Mouse (Mus musculus): ENCODE results near the gene Mccc1. TPM values are rescaled to one million over a fixed set of nuclear protein-coding genes. Genes with fewer than 3 reads are reported as not detected.
A peak's percentile ranks its signal among the peaks of the same experiment; 100 is the strongest.

The Mccc1 gene
- total and polyA plus RNA-seq, 2 experiments from 2014 or later: 7.2 to 19.1 TPM

DNA sequence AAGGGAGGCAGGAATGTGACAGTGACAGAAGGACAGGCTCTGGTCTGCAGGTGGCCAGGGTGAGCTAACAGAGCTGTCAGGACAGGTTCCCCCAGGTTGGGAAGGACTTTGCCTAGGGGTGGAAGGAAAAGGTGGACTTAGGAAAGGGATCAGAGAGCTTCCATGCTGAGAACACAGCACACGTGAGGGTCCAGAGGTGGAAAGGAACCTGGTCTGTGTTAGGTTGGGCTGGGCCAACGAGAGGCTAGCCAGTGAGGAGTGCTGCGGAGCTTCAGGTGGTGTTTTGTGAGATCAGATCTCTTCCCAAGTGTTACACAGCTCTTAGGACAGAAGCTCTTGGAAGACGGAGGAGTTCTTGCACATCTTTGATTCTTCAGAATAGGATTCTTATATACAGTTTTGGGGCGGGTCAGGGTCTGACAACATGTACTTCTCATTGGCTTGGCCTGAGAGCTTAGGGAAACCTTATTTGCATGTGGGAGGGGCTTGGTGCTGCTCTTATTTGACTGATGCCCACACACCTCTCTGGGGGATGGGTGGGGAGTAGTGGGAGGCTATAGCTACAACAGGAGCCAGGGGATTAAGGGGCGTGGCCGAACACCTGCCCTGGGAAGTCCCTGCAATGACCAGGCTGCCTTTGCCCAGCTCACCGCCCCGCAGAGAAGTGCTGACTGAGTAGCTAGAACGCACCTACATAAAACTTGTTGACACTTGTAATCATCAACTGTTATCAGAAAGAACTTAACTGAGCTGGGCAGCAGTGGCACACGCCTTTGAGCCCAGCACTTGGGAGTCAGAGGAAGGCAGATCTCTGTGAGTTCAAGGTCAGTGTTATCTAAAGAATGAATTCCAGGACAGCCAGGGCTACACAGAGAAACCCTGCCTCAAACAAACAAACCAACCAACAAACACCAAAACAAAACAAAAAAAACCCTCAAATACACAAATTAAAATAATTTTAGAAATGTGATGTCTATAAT lies 5.6 kb downstream of the Mccc1 start:
- no peak for TF ChIP-seq CTCF (IDR thresholded peaks at IDR 0.05)
- Histone ChIP-seq H3K4me3 (ENCODE audit: low read depth, low read length) (no peak overlapping the region), H3K27me3 (ENCODE audit: insufficient read depth, low read length) (no peaks in the 10 kb centered on the region), H3K9me3 (ENCODE audit: low read length) (no peaks in the 10 kb centered on the region), H3K4me1 (ENCODE audit: insufficient read depth, low read length) (no peaks in the 10 kb centered on the region), H3K4me2 (ENCODE audit: low read depth, low read length, poor library complexity, severe bottlenecking) (no peak overlapping the region), H3K27ac (ENCODE audit: low read depth, low read length) (no peak overlapping the region), H3K36me3 (ENCODE audit: insufficient read depth, low read length) (peaks cover 17% of the 10 kb centered on the region), H3K9ac (replicated peaks; ENCODE audit: low read length, poor library complexity, severe bottlenecking) (no peak overlapping the region)
- WGBS: 56% methylated on average over 11 of the region's 11 CpGs
- ATAC-seq (ENCODE audit: low FRiP score): no peak
- no peak for DNase-seq (ENCODE audit: low spot score)

DNA sequence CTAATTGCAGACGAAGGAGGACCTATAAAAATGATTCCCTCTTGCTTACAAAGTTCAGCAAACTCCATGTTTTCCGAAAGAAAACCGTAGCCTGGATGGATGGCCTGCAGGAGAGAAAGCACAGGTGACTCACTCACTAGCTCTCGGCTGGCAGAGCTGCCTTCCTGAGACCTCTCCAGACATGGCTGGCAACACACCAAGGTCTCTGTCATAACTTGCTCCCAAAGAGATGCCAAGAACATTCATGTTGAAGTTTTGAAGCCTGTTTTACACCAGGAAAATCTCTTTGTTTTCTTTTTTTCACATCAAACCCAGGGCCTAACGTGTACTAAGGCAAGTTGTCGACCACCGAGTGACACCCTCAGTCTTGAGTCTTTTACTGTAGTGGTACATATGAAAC lies 9.8 kb downstream of the Mccc1 start:
- Histone ChIP-seq H3K4me3 (ENCODE audit: low read depth, low read length) (no peak overlapping the region), H3K9ac (replicated peaks; ENCODE audit: low read length, poor library complexity, severe bottlenecking) (no peak overlapping the region), H3K27me3 (ENCODE audit: insufficient read depth, low read length) (no peaks in the 10 kb centered on the region), H3K9me3 (ENCODE audit: low read length) (no peaks in the 10 kb centered on the region), H3K27ac (ENCODE audit: low read depth, low read length) (no peak overlapping the region), H3K4me2 (ENCODE audit: low read depth, low read length, poor library complexity, severe bottlenecking) (no peak overlapping the region), H3K4me1 (ENCODE audit: insufficient read depth, low read length) (no peaks in the 10 kb centered on the region), H3K36me3 (ENCODE audit: insufficient read depth, low read length) (peaks cover 37% of the 10 kb centered on the region)
- ATAC-seq (ENCODE audit: low FRiP score): no peak
- no peak for TF ChIP-seq CTCF (IDR thresholded peaks at IDR 0.05)
- DNase-seq (ENCODE audit: low spot score): no peak
- WGBS: 94% methylated on average over 7 of the region's 7 CpGs

DNA sequence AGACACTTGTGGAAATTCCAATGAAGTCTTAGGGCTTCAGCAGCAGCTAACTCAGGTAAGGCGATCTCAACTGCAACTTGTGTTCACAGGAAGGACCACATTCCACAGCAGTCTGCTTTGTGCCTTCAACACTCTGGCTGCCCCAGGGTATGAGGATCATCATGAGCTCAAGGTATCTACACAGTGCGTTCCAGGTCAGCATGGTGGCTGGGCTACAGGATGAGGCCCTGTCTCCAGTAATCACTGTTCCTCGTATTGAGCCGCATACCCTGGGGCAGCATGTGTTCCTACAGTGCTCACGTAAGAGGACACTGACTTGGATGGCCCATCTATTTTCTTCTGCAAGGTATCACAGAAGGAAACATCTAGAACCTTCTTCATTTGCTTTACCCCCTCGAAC lies 12.4 kb downstream of the Mccc1 start:
- TF ChIP-seq CTCF (IDR thresholded peaks at IDR 0.05): no peak
- no peaks in the 10 kb centered on the region for H3K27me3 ChIP-seq (ENCODE audit: insufficient read depth, low read length)
- H3K9me3 ChIP-seq (ENCODE audit: low read length): no peaks in the 10 kb centered on the region
- H3K27ac ChIP-seq (ENCODE audit: low read depth, low read length): no peak overlapping the region
- no peak overlapping the region for H3K4me3 ChIP-seq (ENCODE audit: low read depth, low read length)
- H3K4me2 ChIP-seq (ENCODE audit: low read depth, low read length, poor library complexity, severe bottlenecking): no peak overlapping the region
- DNase-seq (ENCODE audit: low spot score) (no peak), ATAC-seq (ENCODE audit: low FRiP score) (no peak)
- WGBS: 98% methylated on average over 6 of the region's 6 CpGs
- H3K4me1 ChIP-seq (ENCODE audit: insufficient read depth, low read length): no peaks in the 10 kb centered on the region
- peaks cover 39% of the 10 kb centered on the region for H3K36me3 ChIP-seq (ENCODE audit: insufficient read depth, low read length)
- H3K9ac ChIP-seq (replicated peaks; ENCODE audit: low read length, poor library complexity, severe bottlenecking): no peak overlapping the region

DNA sequence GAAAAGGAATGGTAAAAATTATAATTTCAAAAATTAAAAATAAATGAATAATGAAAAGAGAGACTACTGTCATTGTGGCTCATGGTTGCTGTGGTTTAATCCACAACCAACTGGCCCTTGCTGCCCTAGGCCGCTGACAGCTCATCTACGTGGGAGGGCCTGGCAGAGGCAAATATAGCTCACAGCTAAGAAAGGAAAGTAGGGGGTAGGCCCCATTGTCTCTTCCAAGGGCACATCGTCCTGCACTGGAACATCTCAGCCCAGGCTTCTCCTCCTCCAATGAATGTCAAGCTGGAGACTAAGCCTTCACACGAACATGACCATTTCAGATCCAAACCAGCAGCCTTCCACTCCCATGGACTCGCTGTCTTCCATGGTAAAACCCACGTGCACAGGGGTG lies 14.2 kb downstream of the Mccc1 start:
- ATAC-seq (ENCODE audit: low FRiP score) (no peak), DNase-seq (ENCODE audit: low spot score) (no peak)
- TF ChIP-seq CTCF (IDR thresholded peaks at IDR 0.05): no peak
- H3K36me3 ChIP-seq (ENCODE audit: insufficient read depth, low read length): peaks cover 45% of the 10 kb centered on the region
- no peak overlapping the region for H3K27ac ChIP-seq (ENCODE audit: low read depth, low read length)
- H3K9ac ChIP-seq (replicated peaks; ENCODE audit: low read length, poor library complexity, severe bottlenecking): no peak overlapping the region
- H3K4me3 ChIP-seq (ENCODE audit: low read depth, low read length): no peak overlapping the region
- H3K27me3 ChIP-seq (ENCODE audit: insufficient read depth, low read length): no peaks in the 10 kb centered on the region
- 95% methylated on average over 6 of the region's 6 CpGs for WGBS
- no peak overlapping the region for H3K4me2 ChIP-seq (ENCODE audit: low read depth, low read length, poor library complexity, severe bottlenecking)
- H3K9me3 ChIP-seq (ENCODE audit: low read length): no peaks in the 10 kb centered on the region
- no peaks in the 10 kb centered on the region for H3K4me1 ChIP-seq (ENCODE audit: insufficient read depth, low read length)

DNA sequence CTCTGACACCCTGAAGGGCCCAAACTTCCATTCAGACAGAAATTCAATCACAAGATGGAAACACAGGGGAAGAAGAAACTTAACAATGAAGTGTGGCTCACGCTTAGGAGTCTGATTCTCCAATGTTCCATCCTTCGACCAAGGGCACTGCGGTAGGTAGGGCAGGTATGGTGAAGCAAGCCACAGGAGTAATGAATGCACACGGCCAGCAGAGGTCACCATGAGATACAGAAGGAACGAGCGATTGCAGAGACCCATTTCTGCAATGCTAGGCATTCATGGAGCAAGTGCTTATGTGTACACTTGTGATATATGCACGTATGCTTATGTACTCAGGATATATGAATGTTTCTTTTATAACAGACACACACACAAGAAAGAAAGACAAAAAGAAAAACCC lies 26.9 kb downstream of the Mccc1 start:
- Histone ChIP-seq H3K27ac (ENCODE audit: low read depth, low read length) (no peak overlapping the region), H3K9me3 (ENCODE audit: low read length) (no peaks in the 10 kb centered on the region), H3K27me3 (ENCODE audit: insufficient read depth, low read length) (no peaks in the 10 kb centered on the region), H3K36me3 (ENCODE audit: insufficient read depth, low read length) (peaks cover 17% of the 10 kb centered on the region; the same call in 1 of the 2 replicates), H3K4me2 (ENCODE audit: low read depth, low read length, poor library complexity, severe bottlenecking) (no peak overlapping the region), H3K4me1 (ENCODE audit: insufficient read depth, low read length) (no peaks in the 10 kb centered on the region), H3K4me3 (ENCODE audit: low read depth, low read length) (no peak overlapping the region), H3K9ac (replicated peaks; ENCODE audit: low read length, poor library complexity, severe bottlenecking) (no peak overlapping the region)
- 77% methylated on average over 7 of the region's 7 CpGs for WGBS
- ATAC-seq (ENCODE audit: low FRiP score) (0 out of 2 replicates have a peak, but pooled peaks have one; percentile 28), DNase-seq (ENCODE audit: low spot score) (peak; percentile 58)
- TF ChIP-seq CTCF (IDR thresholded peaks at IDR 0.05): peak; percentile 70

DNA sequence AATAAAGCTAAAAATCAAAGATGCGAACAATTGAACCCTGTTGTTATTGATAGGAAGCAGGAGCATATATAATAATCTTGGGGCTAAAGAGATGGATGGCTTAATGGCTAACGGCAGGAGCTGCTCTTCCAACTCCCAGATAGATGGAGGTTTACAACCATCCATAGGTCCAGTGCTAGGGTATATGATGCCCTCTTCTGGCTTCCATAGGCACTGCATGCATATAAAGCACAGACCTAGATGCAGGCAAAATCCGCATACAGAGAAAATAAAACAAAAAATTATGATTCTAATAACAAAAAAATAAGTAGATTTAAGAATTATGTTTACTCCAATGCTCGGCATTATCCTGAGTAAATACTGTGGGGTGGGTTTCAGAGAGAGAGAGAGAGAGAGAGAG lies 27.5 kb downstream of the Mccc1 start:
- no peak overlapping the region for H3K9ac ChIP-seq (replicated peaks; ENCODE audit: low read length, poor library complexity, severe bottlenecking)
- DNase-seq (ENCODE audit: low spot score): peak; percentile 46
- peak; percentile 81 for TF ChIP-seq CTCF (IDR thresholded peaks at IDR 0.05)
- no peaks in the 10 kb centered on the region for H3K9me3 ChIP-seq (ENCODE audit: low read length)
- peak; percentile 72 for ATAC-seq (ENCODE audit: low FRiP score)
- peaks cover 17% of the 10 kb centered on the region; the same call in 1 of the 2 replicates for H3K36me3 ChIP-seq (ENCODE audit: insufficient read depth, low read length)
- H3K4me1 ChIP-seq (ENCODE audit: insufficient read depth, low read length): no peaks in the 10 kb centered on the region
- no peaks in the 10 kb centered on the region for H3K27me3 ChIP-seq (ENCODE audit: insufficient read depth, low read length)
- 79% methylated on average over 4 of the region's 4 CpGs for WGBS
- H3K4me3 ChIP-seq (ENCODE audit: low read depth, low read length): no peak overlapping the region
- H3K27ac ChIP-seq (ENCODE audit: low read depth, low read length): no peak overlapping the region
- no peak overlapping the region for H3K4me2 ChIP-seq (ENCODE audit: low read depth, low read length, poor library complexity, severe bottlenecking)
